Mouse (Mus musculus) cortical plate, adult 2 months (tissue): ENCODE results near the gene Alox15. TPM values are rescaled to one million over a fixed set of nuclear protein-coding genes. Genes with fewer than 3 reads are reported as not detected.
"Not testable (repeated sequence)": the region's sequence is repeated elsewhere in the genome, so short reads cannot be mapped to it uniquely, and the experiment has no call there.

Experiments used
- H3K27ac ChIP-seq: fragments of 200-500 bp; 2 replicates; pipeline ENCODE4 v1.5.1; 2012; ENCODE audit warnings: low read length, control low read depth, inconsistent platforms; ENCODE audit not compliant: insufficient read depth
- H3K4me1 ChIP-seq: fragments of 200-500 bp; 2 replicates; pipeline ENCODE4 v1.6.1; 2011; ENCODE audit warnings: low read length; ENCODE audit not compliant: control insufficient read depth, insufficient read depth
- H3K4me3 ChIP-seq: fragments of 200-500 bp; 2 replicates; pipeline ENCODE4 v1.5.1; 2011; ENCODE audit warnings: mild to moderate bottlenecking, low read length, control low read depth; ENCODE audit not compliant: insufficient read depth
- CTCF ChIP-seq: fragments of 200-500 bp; IDR thresholded peaks from 2 replicates; pipeline ENCODE4 v1.5.1; 2011; ENCODE audit warnings: mild to moderate bottlenecking, control low read depth, low read length; ENCODE audit not compliant: insufficient read depth; ENCODE audit errors: extremely low read depth
- POLR2A ChIP-seq: fragments of 200-500 bp; IDR thresholded peaks from 2 replicates; pipeline ENCODE4 v1.6.1; 2011; ENCODE audit warnings: mild to moderate bottlenecking, low read length, control low read depth; ENCODE audit not compliant: insufficient read depth; ENCODE audit errors: extremely low read depth
- polyA plus RNA-seq: library from polyadenylated mRNA; depleted of rRNA; stranded (reverse); fragments of >200 nt; gene quantifications from 2 replicates; pipeline ENCODE4 v1.2.3, GENCODE M21; 2012; rRNA removed

Alox15 gene
- polyA plus RNA-seq = 0.06 and 0.10 TPM in 2 replicates

DNA sequence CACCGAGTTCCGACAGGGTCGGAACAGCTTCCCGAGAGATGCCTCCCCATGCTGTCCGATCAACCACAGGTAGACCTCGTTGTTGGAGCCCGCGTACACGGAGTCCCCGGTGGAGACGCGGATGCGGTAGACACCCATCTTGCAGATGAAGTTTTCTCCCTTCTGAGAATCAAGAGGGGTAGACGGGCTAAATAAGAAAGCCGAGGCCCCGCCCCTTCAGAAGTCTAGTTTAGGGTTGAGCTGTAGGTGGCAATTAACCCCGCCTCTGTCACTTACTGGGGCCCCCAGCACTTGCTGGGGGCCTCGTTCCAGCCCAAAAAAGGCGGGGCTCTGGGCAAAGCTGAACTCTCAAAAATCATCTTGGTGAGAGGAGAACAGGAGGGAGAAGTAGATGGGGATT is at the start of gene Alox15:
TSS of gene Alox15 (minus strand) at position 164 of the 400 bp plus-strand sequence.
- no peak within 1 kb of the TSS for H3K27ac ChIP-seq
- H3K4me1 ChIP-seq = no peaks in the 10 kb centered on the region
- TF ChIP-seq POLR2A = no peak
- no peak within 1 kb of the TSS for H3K4me3 ChIP-seq

DNA sequence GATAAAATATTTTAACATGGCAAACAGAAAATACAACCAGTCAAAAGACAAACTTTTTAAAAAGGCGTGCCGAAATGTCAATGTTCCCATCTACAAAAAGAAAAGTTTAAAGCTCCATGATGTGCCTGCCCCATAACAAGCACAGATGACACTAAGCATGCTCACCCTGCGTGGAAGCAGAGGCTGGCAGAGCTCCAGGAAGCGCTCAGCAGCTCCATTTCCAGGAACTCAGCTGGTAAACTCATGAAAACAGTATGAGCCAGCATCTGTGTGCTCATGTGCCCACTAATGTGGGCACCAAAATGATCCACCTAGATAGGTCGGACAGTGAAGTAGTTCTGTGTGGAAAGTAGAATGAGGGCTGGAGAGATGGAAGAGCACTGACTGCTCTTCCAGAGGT is 37.6 kb upstream of the Alox15 start:
- no peak overlapping the region for H3K27ac ChIP-seq
- H3K4me3 ChIP-seq = no peak overlapping the region
- TF ChIP-seq POLR2A = no peak
- TF ChIP-seq CTCF = no peak
- H3K4me1 ChIP-seq = no peaks in the 10 kb centered on the region

DNA sequence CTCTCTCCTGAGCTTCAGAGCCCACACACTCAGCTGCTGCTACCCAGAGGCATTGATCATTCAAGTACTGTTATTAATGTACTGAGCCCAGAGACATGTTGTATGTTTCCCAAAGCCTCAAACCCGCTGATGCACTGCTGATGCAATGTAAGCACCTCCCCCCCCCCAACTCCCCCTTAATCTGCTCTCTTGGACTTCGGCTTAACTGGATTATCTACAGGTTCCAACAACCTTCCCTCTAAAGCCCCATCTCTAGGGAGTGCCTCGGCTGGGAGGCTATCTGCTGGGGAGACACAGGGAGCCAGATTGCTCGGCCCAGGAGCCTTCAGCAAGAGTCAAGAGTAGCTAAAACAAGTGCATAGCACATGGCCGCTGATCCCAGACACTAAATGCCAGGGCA is 35.6 kb upstream of the Alox15 start:
- Histone ChIP-seq H3K27ac (no peak overlapping the region), H3K4me3 (no peak overlapping the region), H3K4me1 (no peaks in the 10 kb centered on the region)
- TF ChIP-seq POLR2A (no peak), CTCF (no peak)

DNA sequence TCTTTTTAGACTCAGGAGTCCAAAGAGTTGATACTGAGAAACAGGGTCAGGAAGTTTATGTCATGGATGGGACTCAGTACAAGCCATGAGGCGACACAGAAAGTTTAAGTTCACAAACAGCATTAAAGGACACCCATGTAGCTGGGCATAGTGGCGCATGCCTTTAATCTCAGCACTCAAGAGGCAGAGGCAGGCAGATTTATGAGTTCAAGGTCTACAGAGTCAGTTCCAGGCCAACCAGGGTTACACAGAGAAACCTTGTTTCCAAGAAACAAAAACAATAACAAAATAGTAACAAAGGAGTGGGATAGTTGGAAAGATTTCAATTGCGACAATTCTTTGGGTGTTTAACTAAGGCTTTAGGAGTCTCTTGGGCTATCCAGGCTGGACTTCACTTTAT is 32.3 kb upstream of the Alox15 start:
- H3K4me1 ChIP-seq = no peaks in the 10 kb centered on the region
- TF ChIP-seq POLR2A (no peak), CTCF (no peak)
- H3K27ac ChIP-seq = no peak overlapping the region
- no peak overlapping the region for H3K4me3 ChIP-seq

DNA sequence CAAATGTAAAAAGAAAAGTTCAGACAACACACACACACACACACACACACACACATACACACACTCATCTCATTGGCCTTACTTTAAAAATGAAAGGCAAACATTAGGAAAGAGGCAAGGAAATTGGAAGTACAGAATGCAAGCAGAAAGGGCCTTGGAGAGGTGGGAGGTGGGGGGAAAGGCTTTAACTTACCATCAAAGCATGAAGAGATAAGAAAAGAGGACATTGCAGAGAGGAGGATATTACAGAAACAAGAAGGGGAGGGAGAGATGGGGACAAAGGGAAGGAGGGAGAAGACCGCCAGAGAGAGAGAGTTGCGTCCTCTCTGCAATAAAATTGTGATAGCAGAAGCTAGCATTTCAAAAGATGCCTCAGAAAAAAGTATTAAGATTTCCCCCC is 29.5 kb upstream of the Alox15 start:
- Histone ChIP-seq H3K4me3 (no peak overlapping the region), H3K4me1 (no peaks in the 10 kb centered on the region), H3K27ac (no peak overlapping the region)
- TF ChIP-seq CTCF (no peak), POLR2A (no peak)

DNA sequence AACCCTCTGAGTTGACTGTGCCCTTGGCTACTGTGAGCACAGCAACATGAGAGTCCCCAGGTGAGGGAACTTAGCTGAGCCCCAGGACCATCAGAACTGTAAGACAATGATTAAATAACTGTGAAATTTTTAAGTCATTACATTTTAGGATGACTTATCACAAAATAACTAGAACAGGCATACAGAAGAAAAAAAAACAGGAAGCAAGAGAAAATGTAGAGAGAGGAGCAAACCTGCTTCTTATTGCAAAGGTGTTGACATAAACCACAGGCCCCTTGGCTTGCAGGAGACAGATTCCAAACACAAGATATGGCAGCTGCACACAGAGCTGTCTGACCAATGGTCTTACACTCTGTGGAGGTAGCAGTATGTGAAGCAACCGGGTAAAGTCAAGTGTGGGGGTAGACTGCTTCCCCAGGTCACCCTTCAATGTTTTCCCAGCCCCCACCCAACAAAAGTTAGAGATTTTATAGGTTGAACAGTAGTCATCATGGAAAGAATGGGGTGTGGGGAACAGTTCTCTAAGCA is 28.7 kb upstream of the Alox15 start:
- H3K4me1 ChIP-seq = no peaks in the 10 kb centered on the region
- no peak for TF ChIP-seq CTCF
- no peak for TF ChIP-seq POLR2A
- H3K27ac ChIP-seq = no peak overlapping the region
- H3K4me3 ChIP-seq = no peak overlapping the region

DNA sequence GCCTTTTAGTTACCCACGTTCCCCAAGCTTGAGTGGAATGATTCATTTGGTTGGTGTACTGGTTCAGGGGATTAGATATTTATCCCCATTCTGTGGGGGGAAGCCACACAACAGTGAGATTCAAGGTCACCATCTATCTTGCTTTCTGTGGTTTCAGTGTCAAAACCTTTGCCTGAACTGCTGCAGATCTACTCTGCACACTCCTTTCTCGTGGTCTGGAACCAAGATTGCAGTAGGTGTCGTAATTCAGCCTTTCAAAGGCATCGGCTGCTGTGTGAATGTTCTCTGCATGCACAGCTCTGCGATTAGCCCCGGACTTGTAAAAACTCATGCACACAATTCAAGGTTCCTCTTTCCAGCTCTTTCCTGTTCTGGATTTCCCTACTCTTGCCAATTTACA is 24.2 kb upstream of the Alox15 start:
- no peak overlapping the region for H3K27ac ChIP-seq
- TF ChIP-seq POLR2A (no peak), CTCF (no peak)
- no peak overlapping the region for H3K4me3 ChIP-seq
- H3K4me1 ChIP-seq = no peaks in the 10 kb centered on the region

DNA sequence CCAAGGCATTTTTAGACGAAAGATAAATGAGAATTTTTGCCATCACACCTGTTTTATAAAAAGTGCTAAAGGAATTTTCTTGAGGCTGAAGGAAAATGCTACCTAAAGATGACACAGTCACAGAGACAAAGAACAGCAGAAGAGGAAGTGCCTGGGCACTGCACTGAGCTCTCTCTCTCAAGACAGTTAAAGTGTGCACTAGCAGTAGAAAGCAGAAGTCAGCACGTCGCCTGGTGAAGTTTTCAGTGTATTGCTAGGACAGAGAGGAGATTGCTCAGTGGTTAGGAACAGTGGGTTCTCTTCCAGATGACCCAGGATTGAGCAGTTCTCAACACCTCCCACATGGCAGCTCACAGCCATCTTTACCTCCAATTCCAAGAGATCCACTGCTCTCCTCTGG is 22.5 kb upstream of the Alox15 start:
- TF ChIP-seq POLR2A = no peak
- no peak for TF ChIP-seq CTCF
- H3K27ac ChIP-seq = no peak overlapping the region
- H3K4me3 ChIP-seq = no peak overlapping the region
- H3K4me1 ChIP-seq = no peaks in the 10 kb centered on the region

DNA sequence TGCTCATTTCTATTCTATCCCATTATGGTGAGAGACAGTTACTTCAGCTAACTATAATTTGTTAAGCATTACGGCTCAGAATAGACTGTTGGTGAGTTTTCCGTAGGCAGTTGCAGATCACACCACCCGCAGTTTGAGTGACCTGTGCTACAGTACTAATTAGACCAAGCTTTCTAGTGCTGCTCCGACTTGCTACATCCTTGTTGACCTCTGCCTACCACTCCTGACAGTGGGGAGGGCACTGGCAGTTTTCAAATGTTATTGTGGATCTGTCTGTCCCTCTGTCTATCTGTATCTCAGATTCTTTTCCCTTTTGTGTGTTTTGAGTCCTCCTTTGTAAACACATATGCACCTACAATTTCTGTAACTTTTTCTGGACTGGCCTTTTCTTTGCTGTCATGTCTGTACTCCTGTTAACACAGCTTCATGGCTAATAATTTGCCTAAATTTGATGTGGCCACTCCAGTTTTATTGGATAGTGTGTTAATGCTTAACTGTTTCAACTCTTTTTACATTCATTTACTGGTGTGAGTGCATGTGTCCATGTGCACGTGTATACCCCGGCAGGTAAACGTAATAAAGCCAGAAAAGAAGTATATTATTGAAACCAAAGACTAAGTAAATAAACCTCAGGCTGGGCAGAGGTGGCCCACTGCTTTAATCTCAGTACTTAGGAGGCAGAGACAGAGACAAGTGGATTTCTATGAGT is 21.2 kb upstream of the Alox15 start:
- Histone ChIP-seq H3K4me3 (no peak overlapping the region), H3K27ac (no peak overlapping the region), H3K4me1 (no peaks in the 10 kb centered on the region)
- TF ChIP-seq CTCF = no peak
- no peak for TF ChIP-seq POLR2A

DNA sequence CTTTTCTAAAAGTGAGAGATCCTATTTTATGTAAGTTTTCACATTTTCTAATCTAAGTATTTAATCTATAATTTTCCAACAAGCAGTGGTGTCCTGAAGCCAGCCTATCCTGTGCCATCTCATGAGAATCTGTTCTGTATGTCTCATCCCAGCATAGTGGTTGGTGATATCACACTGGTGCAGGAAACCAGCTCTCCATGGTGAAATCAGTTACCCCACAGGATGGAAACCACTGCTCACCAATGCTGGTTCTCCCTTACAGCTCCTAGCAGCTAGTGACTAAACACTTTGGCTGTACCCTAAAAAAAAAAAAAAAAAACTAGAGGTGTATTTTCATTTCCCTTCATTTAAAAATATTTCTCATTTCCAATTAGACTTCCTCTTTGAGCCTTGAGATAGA is 20.6 kb upstream of the Alox15 start:
- TF ChIP-seq POLR2A (no peak), CTCF (no peak)
- H3K4me3 ChIP-seq = no peak overlapping the region
- H3K27ac ChIP-seq = no peak overlapping the region
- H3K4me1 ChIP-seq = no peaks in the 10 kb centered on the region

DNA sequence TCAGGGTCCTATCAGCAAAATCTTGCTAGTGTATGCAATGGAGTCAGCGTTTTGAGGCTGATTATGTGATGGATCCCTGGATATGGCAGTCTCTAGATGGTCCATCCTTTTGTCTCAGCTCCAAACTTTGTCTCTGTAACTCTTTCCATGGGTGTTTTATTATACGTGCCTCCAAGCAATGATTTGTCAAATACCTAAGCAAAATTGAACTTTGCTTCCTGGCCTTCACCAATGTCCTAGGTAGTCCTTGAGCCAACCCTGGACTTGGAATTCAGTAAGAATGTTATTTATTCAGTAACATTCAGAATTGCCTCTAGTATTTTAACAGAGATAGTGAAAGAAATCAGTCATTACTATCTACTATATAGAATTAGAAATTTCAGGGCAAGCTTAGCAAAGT is 16.8 kb upstream of the Alox15 start:
- H3K4me3 ChIP-seq, H3K27ac ChIP-seq, H3K4me1 ChIP-seq: not testable (repeated sequence)

DNA sequence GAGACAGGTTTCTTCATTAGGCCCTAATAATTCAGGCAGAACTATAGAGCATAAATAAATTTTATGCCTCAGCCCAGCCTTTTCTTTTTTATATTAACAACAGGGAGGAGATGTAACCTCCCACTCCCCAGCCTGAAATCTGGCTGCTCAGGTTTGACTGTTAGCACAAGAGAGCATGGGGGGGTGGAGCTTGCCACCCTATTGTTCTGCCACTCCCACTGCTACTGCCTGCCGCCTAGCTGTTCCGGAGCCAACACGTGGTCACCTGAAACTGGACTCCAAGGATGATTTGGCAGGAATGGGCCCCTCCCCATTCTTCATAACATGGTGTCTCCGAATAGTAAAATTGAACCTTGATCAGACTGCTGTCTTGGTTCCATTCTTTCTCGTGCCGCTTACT is 15.9 kb upstream of the Alox15 start:
- not testable (repeated sequence) for H3K4me3 ChIP-seq, H3K4me1 ChIP-seq, H3K27ac ChIP-seq
